Mouse (Mus musculus) erythroblast, embryonic 14.5 days (primary cell): ENCODE data around the gene Hoxd10.

ENCODE experiments used
- GATA1 ChIP-seq: IDR thresholded peaks from 2 replicates; pipeline ENCODE4 v1.6.1; 2012; ENCODE audit warnings: low read length, inconsistent platforms, mixed read lengths
- TAL1 ChIP-seq: IDR thresholded peaks from 3 replicates; pipeline ENCODE4 v1.6.1; 2012; ENCODE audit warnings: low read length, inconsistent platforms, mixed read lengths

GRCm38 (mm10) chr2:74736688-74737577 lies 45.2 kb downstream of the Hoxd10 start:
- TF ChIP-seq GATA1 (no peak), TAL1 (no peak)
